Mouse (Mus musculus) adrenal gland, postnatal 10 days (tissue): ENCODE results near the gene Cpz. TPM values are rescaled to one million over a fixed set of nuclear protein-coding genes. Genes with fewer than 3 reads are reported as not detected.

Experiments used
- DNase-seq: peaks from one replicate; pipeline ENCODE4 v3.0.0; 2021; ENCODE audit warnings: mixed read lengths
- total RNA-seq, 2 experiments: library from RNA; stranded (reverse); gene quantifications; 2 replicates each; pipeline ENCODE4 v1.2.3; 2021

Cpz gene
- total RNA-seq, 2 experiments from 2014 or later = 7.8 to 8.3 TPM

GRCm38 (mm10) chr5:35530442-35530841 is 4.9 kb upstream of the Cpz start:
- peak; percentile 56 for DNase-seq

DNA sequence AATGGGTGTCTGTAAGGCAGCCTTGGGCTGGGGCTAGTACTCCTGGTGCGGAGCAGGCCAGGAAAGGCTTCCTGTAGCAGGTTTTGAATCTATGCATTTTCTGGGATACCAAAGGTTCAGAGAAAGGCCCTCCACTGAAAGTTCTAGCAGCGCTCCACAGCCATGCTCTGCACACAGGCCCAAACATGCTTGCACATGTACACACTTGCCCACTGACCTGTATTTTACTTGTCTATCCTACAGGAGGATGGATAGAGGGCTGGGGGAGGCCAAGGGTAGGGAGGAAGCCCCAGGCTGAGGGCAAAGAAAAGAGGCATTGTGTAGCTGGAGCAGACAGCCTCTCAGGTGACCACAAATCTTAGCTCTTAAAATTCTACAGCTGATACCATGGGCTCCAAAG is 1.1 kb downstream of the Cpz start:
- no peak for DNase-seq

DNA sequence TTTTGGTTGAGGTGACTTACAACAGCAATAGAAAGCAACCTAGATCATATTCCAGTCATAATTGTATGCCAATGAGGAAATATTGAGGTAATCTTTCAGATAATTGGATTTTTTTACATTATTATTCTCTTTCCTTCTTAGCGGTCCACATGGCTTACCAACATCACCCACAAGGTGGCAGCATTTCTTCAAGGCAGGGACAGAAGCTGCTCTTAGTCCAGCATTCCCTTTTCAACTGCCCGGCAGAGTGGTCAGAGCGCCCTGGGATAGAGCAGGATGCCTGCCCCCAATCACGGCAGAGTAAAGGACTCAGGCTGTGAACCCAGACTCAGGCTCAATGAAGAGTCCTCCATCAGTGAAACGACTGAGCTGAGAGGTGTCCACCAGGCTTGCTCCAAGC is 1.8 kb downstream of the Cpz start:
- peak; percentile 86 for DNase-seq

DNA sequence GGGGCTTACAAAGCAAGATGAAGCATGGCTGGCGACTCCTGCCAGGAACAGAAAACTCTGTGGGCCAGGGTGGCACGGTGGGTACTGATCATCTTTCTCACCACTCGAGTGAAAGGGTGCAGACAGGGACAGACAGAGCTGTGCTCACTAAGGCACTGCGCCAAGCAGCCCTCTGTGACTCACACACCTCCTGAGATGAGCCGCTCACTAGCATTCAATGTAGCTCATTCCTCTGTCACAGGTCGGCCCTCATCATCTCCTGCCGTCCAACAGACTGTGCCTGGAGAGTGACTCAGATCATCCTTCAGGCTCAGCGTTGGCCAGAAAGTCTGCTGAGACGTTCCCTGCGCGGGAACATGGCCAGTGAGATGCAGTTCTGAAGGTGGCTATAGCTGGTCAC is 8.7 kb downstream of the Cpz start:
- peak; percentile 35 for DNase-seq

DNA sequence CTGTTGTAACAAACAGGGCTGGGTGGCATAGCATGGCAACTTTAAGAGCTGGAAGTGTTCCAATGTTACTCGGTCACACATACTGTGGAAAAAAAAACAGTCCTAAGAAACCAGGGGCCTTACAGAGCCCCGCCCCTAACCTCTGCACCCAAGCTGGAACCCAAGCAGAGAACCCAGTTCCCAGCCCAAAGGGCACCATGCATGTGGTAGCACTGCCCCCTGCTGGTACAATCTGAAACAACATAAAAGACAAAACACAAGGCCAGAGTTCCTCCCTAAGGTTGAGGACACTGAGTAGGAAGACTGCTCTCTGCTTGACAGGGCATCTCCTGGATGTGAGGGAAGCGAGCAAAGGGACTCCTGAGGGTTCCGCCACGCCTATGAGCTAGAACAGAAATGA is 14.9 kb downstream of the Cpz start:
- peak; percentile 80 for DNase-seq

- DNase-seq = peak; percentile 35
Observed at GRCm38 (mm10) chr5:35505016-35505415, 20.5 kb downstream of the Cpz start.

DNA sequence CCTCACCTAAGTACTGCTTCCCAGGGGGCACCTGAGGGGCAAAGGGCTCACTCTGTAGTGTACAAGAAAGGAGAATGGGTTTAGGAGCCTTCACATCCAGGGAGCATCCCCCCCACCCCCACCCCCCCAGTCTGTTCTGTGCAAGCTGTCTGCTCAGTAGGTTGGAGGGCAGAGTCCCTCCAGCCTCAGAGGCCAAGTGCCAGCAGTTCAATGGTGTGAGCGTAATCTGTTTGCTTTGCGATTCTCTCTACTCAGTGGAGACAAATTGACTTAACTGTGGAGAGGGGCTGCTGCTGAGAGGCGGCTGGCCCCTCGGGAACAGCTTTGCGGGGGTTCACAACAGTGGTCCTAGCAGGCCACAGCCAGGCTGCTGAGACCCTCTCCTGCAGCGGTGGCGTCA is 28.2 kb downstream of the Cpz start:
- no peak for DNase-seq

GRCm38 (mm10) chr5:35495989-35496388 is 29.5 kb downstream of the Cpz start:
- no peak for DNase-seq

DNA sequence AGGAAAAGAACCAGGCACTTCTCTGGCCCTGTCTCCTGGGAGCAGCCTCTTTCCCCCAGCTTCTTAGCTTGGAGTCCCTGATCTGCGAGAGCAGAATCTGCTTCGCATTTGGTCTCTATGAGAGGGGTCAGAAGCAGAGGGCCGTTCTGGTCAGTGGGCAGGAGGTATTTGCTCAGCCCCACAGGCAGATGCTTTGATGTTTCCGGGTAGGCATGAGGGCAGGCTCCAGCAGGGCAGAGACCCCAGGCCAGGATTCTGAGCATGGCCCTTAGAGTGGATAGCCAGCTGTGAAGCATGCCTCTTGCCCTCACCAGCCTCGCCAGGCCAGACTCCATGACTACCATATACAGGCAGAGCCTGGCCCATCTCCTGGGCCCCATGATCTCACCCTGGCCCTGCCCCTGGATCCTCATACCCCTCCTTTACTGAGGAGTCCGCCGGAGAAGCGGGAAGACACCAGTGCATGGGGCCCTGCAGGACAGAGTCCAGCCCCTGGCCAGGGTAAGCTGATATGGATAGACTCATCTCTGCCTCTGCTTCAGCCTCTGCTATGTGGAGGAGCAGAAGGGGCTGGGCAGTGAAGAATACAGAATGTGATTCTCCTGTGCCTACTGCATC is 30.6 kb downstream of the Cpz start:
- no peak for DNase-seq

- DNase-seq = no peak
Observed at GRCm38 (mm10) chr5:35493770-35494169, 31.7 kb downstream of the Cpz start.

- no peak for DNase-seq
Observed at GRCm38 (mm10) chr5:35479521-35479920, 46.0 kb downstream of the Cpz start.

- DNase-seq = peak; percentile 23
Observed at GRCm38 (mm10) chr5:35475236-35475635, 50.3 kb downstream of the Cpz start.

- no peak for DNase-seq
Observed at GRCm38 (mm10) chr5:35470885-35471528, 54.5 kb downstream of the Cpz start.

DNA sequence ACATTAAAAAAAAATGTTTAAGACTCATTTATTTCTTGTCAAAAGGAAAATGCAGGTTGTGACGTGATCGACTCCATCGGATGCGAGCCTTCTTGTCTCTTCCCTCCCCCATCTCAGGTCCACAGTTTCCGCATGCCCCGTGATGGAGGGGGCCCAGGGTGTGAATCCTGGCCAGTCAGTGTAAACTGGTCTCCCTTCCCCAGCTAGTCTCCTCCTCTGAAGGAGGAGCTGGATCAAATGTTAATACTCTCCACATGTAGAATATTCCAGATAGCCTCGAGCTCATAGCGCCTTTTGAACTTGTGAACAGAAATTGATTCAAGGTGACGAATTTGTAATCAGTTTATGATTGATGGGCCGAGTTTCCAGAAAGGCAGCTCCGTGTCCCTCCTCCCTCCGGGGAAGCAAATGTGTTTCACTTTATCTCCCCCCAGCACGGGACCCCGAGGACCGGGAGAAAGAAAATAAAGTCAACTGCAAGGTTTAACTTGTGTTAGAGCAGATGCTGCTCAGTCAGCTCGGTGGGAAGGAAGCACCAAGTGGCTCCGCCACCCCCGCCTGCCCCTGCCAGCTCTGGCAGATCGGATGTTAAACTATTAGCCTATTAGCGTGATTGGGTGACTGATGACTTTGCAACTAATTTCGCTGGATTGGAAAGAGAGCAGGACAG is 59.4 kb downstream of the Cpz start:
- no peak for DNase-seq

- DNase-seq = no peak
Observed at GRCm38 (mm10) chr5:35462081-35462480, 63.4 kb downstream of the Cpz start.

DNA sequence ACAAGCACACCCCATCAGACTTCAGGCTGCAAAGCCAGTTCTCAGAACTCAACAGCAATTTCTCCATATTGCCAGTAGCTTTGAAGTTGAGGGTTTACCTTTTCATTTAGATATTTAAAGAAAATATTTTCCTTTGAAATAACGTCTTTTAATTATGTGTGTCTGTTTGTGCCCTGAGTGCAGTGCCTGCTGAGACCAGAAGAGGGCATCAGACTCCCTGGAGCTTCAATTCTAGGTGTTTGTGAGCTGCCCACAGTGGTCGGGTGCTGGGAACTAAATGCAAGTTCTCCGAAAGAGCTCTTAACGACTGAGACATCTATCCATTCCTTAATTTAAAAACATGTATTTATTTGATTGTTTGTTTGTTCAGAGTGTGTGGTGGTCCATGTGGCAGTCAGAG is 65.7 kb downstream of the Cpz start:
- DNase-seq = no peak

- no peak for DNase-seq
Observed at GRCm38 (mm10) chr5:35458267-35458666, 67.2 kb downstream of the Cpz start.

DNA sequence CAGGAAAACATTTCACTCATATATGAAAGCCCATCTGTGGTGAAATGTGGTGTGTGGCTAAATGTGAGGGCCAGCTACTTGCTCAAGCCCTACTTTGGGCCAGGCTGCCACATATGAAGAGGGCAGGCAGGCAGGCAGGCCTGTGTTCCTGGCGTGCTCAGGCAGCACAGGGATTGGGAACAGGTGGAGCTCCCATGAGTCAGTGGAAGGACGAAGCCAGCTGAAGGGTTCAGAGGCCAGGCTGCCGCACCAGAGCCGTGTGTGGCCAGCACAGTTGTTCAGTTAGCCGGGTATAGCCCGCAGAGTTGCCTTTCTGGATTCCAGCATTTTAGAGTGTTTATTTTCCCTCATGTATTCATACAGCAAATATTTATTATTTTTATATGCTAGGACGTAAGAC is 68.1 kb downstream of the Cpz start:
- no peak for DNase-seq

DNA sequence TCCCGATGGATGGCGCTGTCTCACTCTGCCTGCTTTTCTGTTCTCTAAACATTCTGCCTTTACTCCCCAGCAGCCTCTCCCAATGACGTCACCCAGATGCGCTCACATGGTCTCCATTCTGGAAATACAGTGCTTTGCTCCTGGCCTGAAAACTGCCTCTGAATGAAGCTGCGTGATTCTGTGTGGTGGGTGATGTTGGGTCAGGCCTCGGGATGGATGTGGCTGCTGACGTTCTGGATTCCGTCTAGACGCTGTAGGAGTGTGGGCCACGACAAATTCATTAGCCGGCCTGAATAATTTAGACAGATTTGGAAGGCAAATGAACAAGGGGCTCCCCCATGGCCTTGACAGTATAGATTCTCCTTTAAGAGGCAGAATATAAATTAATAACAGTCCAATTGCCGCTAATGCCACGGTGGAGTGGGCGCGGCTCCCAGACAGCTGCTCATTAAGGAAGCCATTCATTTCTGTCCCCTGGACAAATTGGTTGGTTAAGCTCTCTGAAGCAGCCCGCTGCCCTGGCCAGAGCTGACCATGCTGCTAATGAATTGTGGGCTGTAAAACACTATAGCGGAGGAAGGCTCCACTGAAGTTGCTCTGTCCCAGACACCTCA is 71.2 kb downstream of the Cpz start:
- no peak for DNase-seq
